Comparison of ENCODE assay signal across 8 mouse cellular contexts in the genomic region with DNA sequence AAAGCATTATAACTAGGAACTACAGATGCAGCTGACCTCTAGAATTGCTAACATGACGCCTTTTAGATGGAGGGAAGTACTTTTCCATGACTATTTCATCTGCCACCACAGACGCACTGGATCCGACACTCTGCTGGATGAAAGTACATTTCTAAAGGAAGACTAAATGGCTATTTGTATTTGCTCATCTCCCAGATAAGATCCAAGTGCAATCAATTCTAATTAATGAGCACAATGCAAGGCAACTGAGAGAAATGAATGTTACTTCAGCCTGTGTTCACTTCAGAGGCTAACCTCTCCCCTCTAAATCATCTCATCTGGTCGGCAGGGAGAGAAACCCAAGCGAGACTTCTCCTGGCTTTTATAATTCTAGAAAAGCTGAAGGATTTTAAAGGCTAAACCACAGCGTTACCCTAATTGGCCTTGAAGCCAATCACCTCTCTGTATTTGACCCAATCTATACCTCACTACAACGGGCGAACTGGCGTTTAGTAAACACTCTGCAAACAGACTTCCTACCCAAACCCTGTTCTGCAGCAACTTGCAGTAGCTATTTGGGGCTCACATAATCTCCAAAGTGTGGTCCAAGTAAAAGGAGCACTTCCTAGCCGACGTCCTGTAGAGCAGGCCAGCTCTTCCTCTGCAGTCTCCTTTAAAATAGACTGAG. TPM values are rescaled to one million over a fixed set of nuclear protein-coding genes. Genes with fewer than 3 reads are reported as not detected.
A peak's percentile ranks its signal among the peaks of the same experiment; 100 is the strongest.
DNase-seq lines count a peak whose midpoint lies in the region; ATAC-seq and TF ChIP-seq lines count a peak whose summit lies in the region.

No protein-coding gene starts in this region.

- H3K4me2 ChIP-seq in hindbrain, embryonic 16.5 days (ENCODE audit: low read length): peak overlapping the region; percentile 92
- H3K4me2 ChIP-seq in midbrain, embryonic 12.5 days (replicated peaks): peak overlapping the region; percentile 63

- H3K4me1 ChIP-seq in hindbrain, embryonic 16.5 days (ENCODE audit: control insufficient read depth, insufficient read depth, low read depth, low read length): peaks cover 10% of the 10 kb centered on the region
- H3K4me1 ChIP-seq in midbrain, embryonic 12.5 days: peaks cover 10% of the 10 kb centered on the region

- TF ChIP-seq POLR2A in brain, embryonic 14.5 days (IDR thresholded peaks at IDR 0.05; ENCODE audit: borderline replicate concordance, extremely low read depth, insufficient read depth, insufficient read length, poor library complexity, severe bottlenecking): no peak

- no peaks in the 10 kb centered on the region for H3K27me3 ChIP-seq in hindbrain, embryonic 16.5 days (replicated peaks; ENCODE audit: control insufficient read depth, insufficient read depth, low read length)
- H3K27me3 ChIP-seq in midbrain, embryonic 12.5 days: no peaks in the 10 kb centered on the region

- no peak for TF ChIP-seq CTCF in layer of hippocampus, adult 2 months (conservative IDR thresholded peaks at IDR 0.05)
- no peak for TF ChIP-seq CTCF in brain, embryonic 14.5 days (IDR thresholded peaks at IDR 0.05; ENCODE audit: borderline replicate concordance, extremely low read depth, insufficient read depth, insufficient read length)

- DNase-seq in layer of hippocampus, adult 2 months (ENCODE audit: low spot score in 2 of 2): no peak
- DNase-seq in layer of hippocampus, adult 9-11 months: no peak
- DNase-seq in brain, embryonic 14.5 days (ENCODE audit: low read depth): peak; percentile 1
- DNase-seq in cerebellum, adult 9-11 months: no peak
- no peak for DNase-seq in adrenal gland, adult 18-20 months (ENCODE audit: low spot score in 2 of 2)
- no peak for DNase-seq in gastrocnemius, postnatal 25 days

- 12% methylated on average over 11 of the region's 11 CpGs for WGBS in hindbrain, embryonic 16.5 days
- WGBS in midbrain, embryonic 12.5 days: 16% methylated on average over 11 of the region's 11 CpGs

- no peaks in the 10 kb centered on the region for H3K9me3 ChIP-seq in hindbrain, embryonic 16.5 days (ENCODE audit: control insufficient read depth, low read length)
- no peaks in the 10 kb centered on the region for H3K9me3 ChIP-seq in midbrain, embryonic 12.5 days

- H3K4me3 ChIP-seq in layer of hippocampus, adult 2 months: peak overlapping the region; percentile 68
- peak overlapping the region; percentile 80 for H3K4me3 ChIP-seq in hindbrain, embryonic 16.5 days (ENCODE audit: low read length)
- peak overlapping the region; percentile 70 for H3K4me3 ChIP-seq in midbrain, embryonic 12.5 days

- ATAC-seq in hindbrain, embryonic 16.5 days: no peak
- no peak; the same call in 1 of the 2 replicates for ATAC-seq in midbrain, embryonic 12.5 days (ENCODE audit: low FRiP score, low read depth)

- peak overlapping the region; percentile 89 for H3K9ac ChIP-seq in hindbrain, embryonic 16.5 days (ENCODE audit: low read depth, low read length)
- peak overlapping the region; percentile 77 for H3K9ac ChIP-seq in midbrain, embryonic 12.5 days (replicated peaks)

- H3K27ac ChIP-seq in layer of hippocampus, adult 2 months: peak overlapping the region; percentile 93
- peak overlapping the region; percentile 91 for H3K27ac ChIP-seq in hindbrain, embryonic 16.5 days (ENCODE audit: low read depth, low read length)
- H3K27ac ChIP-seq in midbrain, embryonic 12.5 days (replicated peaks): peak overlapping the region; percentile 68

- H3K36me3 ChIP-seq in hindbrain, embryonic 16.5 days (ENCODE audit: control insufficient read depth, insufficient read depth, low read length): peaks cover 17% of the 10 kb centered on the region
- peaks cover 21% of the 10 kb centered on the region for H3K36me3 ChIP-seq in midbrain, embryonic 12.5 days

RNA-seq across cellular contexts. Expression of a gene that starts 0.7 kb away (rescaled TPM):
- 10 to 100 TPM; 18.7 to 19.1 TPM for total RNA-seq in layer of hippocampus, adult 2 months (2021)
- polyA plus RNA-seq in brain, embryonic 14.5 days (2012; rRNA removed): 4.7 and 10.1 TPM in 2 replicates
- 36.7 and 37.8 TPM in 2 replicates for polyA plus RNA-seq in hindbrain, embryonic 16.5 days (2015; fragmentation: Nextera tagmentation; extraction: Ambion mirVana)
- polyA plus RNA-seq in midbrain, embryonic 12.5 days (2016; fragmentation: Nextera tagmentation; extraction: Ambion mirVana): 36.0 and 36.4 TPM in 2 replicates
- total RNA-seq in adrenal gland, adult 18-20 months (2021): 10 to 100 TPM; 13.7 to 15.4 TPM
- 1 to 10 TPM; 6.2 to 6.5 TPM for total RNA-seq in gastrocnemius, postnatal 25 days (2021)
